Mouse (Mus musculus) forebrain, embryonic 16.5 days (tissue): ENCODE measurements around the gene C330007P06Rik. TPM values are rescaled to one million over a fixed set of nuclear protein-coding genes. Genes with fewer than 3 reads are reported as not detected.

Source experiments
- ATAC-seq: fragments of 200-750 bp; cut with Nextera tagmentation; 2 replicates; pipeline ENCODE4 v1.8.0; 2017; ENCODE audit warnings: mild to moderate bottlenecking, moderate library complexity
- H3K27ac ChIP-seq: fragments of 300-500 bp; sonication (generic); 2 replicates; pipeline ENCODE4 v1.5.1; 2014; ENCODE audit warnings: low read length, control low read depth
- H3K27me3 ChIP-seq: fragments of 300-500 bp; sonication (generic); replicated peaks from 2 replicates; pipeline ENCODE4 v1.6.1; 2014; ENCODE audit warnings: low read length; ENCODE audit not compliant: control insufficient read depth, insufficient read depth
- H3K36me3 ChIP-seq: fragments of 300-500 bp; sonication (generic); 2 replicates; pipeline ENCODE4 v1.6.1; 2014; ENCODE audit not compliant: control insufficient read depth, insufficient read depth
- H3K4me1 ChIP-seq: fragments of 300-500 bp; sonication (generic); replicated peaks from 2 replicates; pipeline ENCODE4 v1.6.1; 2014; ENCODE audit warnings: low read length; ENCODE audit not compliant: control insufficient read depth, insufficient read depth
- H3K4me2 ChIP-seq: fragments of 300-500 bp; sonication (generic); 2 replicates; pipeline ENCODE4 v1.6.1; 2014; ENCODE audit warnings: mild to moderate bottlenecking, low read length, control low read depth
- H3K4me3 ChIP-seq: fragments of 300-500 bp; sonication (generic); replicated peaks from 2 replicates; pipeline ENCODE4 v1.5.1; 2014; ENCODE audit warnings: mild to moderate bottlenecking, low read length, control low read depth
- H3K9ac ChIP-seq: fragments of 300-500 bp; sonication (generic); replicated peaks from 2 replicates; pipeline ENCODE4 v1.6.1; 2014; ENCODE audit warnings: low read depth, low read length, control low read depth
- H3K9me3 ChIP-seq: fragments of 300-500 bp; sonication (generic); 2 replicates; pipeline ENCODE4 v1.6.1; 2016; ENCODE audit warnings: low read length; ENCODE audit not compliant: control insufficient read depth
- WGBS: fragments of 180-500 bp; shearing (Covaris S2); extraction: QIAGEN DNeasy Blood & Tissue Kit; methylation state at CpG from one replicate; pipeline ENCODE4 v1.1.7; 2014; 5-methylcytosine and 5-hydroxymethylcytosine counted together
- polyA plus RNA-seq: library from polyadenylated mRNA; unstranded; fragments of >200 nt; fragmentation: Nextera tagmentation; extraction: Ambion mirVana; gene quantifications from 2 replicates; pipeline ENCODE4 v1.2.1, GENCODE M21; 2015

The C330007P06Rik gene
- polyA plus RNA-seq, 1 experiment from 2014 or later, result 25.2 TPM

DNA sequence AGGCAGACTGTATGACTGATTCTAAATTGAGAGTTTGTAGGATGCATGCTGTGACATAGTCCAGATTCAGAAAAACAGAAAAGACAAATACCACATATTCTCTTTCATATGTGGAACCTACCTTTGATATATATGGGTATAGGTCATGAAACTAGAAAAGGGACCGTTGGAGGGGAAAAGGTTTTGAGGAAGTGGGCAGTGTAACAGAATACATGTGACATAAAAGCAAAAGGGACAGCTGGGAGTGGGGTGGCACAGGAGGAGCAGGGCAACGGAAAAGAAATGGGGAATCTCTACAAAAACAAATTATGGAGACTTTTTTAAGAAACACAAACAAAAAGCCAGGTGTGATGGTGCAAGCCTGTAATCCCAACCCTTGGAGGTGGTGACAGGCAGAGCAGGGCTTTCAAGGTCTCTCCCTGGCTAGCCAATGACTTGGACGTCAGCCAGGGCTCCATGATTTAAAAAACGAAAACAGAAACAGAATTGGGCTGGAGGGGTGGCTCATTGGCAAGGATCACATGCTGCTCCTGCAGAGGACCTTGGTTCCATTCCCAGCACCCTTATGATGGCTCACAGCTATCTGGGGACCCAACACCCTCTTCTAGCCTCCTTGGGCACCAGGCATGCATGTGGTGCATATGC, 30.4 kb downstream of the C330007P06Rik start:
- Histone ChIP-seq H3K4me1 (no peaks in the 10 kb centered on the region), H3K27me3 (no peaks in the 10 kb centered on the region), H3K4me2 (no peak overlapping the region), H3K27ac (no peak overlapping the region), H3K36me3 (no peaks in the 10 kb centered on the region), H3K4me3 (no peak overlapping the region), H3K9ac (no peak overlapping the region), H3K9me3 (no peaks in the 10 kb centered on the region)
- ATAC-seq, result no peak
- WGBS, result 77% methylated on average over 4 of the region's 4 CpGs

DNA sequence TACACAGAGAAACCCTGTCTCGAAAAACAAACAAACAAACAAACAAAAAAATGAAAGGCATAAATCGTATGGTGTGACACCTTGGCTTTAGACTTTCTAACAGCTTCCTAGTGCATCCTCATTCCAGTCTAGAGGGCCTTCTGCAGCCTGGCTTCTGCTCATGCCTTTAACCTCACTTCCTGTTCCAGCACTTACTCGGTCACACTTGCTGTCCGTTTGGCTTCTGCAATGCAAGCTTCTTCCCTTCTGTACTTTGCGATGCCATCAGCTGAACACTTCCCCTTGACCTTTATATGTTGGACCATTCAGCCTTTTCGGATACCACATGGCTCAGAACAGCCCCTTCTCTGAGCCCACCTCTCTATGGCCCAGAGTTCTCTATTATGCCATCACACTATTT, 32.2 kb downstream of the C330007P06Rik start:
- H3K9me3 ChIP-seq, result no peaks in the 10 kb centered on the region

GRCm38 (mm10) chrX:36839391-36839790, 34.5 kb downstream of the C330007P06Rik start:
- no peak overlapping the region for H3K27ac ChIP-seq
- no peaks in the 10 kb centered on the region for H3K27me3 ChIP-seq
- no peaks in the 10 kb centered on the region for H3K4me1 ChIP-seq
- H3K9me3 ChIP-seq, result no peaks in the 10 kb centered on the region
- no peak overlapping the region for H3K4me3 ChIP-seq
- no peak overlapping the region for H3K9ac ChIP-seq
- no peaks in the 10 kb centered on the region for H3K36me3 ChIP-seq
- no peak overlapping the region for H3K4me2 ChIP-seq
- no peak for ATAC-seq
- WGBS, result 63% methylated on average over 7 of the region's 7 CpGs

More for the DNA sequence above, 32.2 kb downstream of the C330007P06Rik start:
- H3K4me1 ChIP-seq, result no peaks in the 10 kb centered on the region
- H3K9ac ChIP-seq, result no peak overlapping the region
- no peak overlapping the region for H3K4me2 ChIP-seq
- no peak overlapping the region for H3K4me3 ChIP-seq
- H3K36me3 ChIP-seq, result no peaks in the 10 kb centered on the region
- H3K27me3 ChIP-seq, result no peaks in the 10 kb centered on the region
- no peak for ATAC-seq
- WGBS, result 89% methylated on average over 6 of the region's 6 CpGs
- no peak overlapping the region for H3K27ac ChIP-seq

DNA sequence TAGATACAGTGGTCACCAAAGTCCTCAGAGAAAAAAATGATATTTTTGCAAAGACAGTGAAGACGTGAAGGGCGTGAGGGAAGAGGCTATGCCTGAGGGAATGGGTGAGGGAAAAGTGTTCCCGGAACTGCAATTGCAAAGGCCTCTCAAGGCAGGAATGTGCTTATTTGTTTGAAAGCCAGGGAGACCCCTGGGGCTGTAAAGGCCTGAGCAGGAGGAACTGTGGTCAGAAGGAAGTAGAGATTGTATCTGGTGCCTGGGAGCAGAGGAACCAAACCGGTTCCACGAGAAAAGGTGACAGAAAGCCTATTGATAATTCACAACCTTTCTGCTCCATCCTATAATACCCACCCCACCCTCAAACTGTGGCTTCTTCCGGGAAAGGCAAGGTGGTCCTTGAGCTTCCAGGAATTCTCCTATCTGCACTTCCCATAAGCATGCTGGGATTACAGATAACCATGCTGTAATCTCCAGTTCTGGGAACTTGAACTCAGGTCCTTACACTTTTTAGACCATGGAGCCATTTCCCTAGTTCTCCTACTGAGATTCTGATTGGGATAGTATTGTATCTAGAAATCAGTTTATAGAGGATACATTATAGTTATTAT, 36.7 kb downstream of the C330007P06Rik start:
- no peaks in the 10 kb centered on the region for H3K27me3 ChIP-seq
- no peak overlapping the region for H3K4me2 ChIP-seq
- H3K9ac ChIP-seq, result no peak overlapping the region
- WGBS, result 84% methylated on average over 6 of the region's 6 CpGs
- H3K4me1 ChIP-seq, result 0 out of 2 replicates have a peak, but pooled peaks cover 3% of the 10 kb centered on the region
- H3K36me3 ChIP-seq, result no peaks in the 10 kb centered on the region
- H3K4me3 ChIP-seq, result no peak overlapping the region
- ATAC-seq, result no peak
- no peak overlapping the region for H3K27ac ChIP-seq
- H3K9me3 ChIP-seq, result no peaks in the 10 kb centered on the region

GRCm38 (mm10) chrX:36833397-36834084, 40.4 kb downstream of the C330007P06Rik start:
- peak overlapping the region; percentile 44; the same call in 1 of the 2 replicates for H3K27ac ChIP-seq
- no peaks in the 10 kb centered on the region for H3K27me3 ChIP-seq
- H3K4me1 ChIP-seq, result 0 out of 2 replicates have a peak, but pooled peaks cover 3% of the 10 kb centered on the region
- no peaks in the 10 kb centered on the region for H3K36me3 ChIP-seq
- 21% methylated on average over 19 of the region's 19 CpGs for WGBS
- ATAC-seq, result peak; percentile 63
- H3K4me2 ChIP-seq, result peak overlapping the region; percentile 44
- peak overlapping the region; percentile 29 for H3K4me3 ChIP-seq
- H3K9me3 ChIP-seq, result no peaks in the 10 kb centered on the region
- peak overlapping the region; percentile 38; the same call in 1 of the 2 replicates for H3K9ac ChIP-seq

DNA sequence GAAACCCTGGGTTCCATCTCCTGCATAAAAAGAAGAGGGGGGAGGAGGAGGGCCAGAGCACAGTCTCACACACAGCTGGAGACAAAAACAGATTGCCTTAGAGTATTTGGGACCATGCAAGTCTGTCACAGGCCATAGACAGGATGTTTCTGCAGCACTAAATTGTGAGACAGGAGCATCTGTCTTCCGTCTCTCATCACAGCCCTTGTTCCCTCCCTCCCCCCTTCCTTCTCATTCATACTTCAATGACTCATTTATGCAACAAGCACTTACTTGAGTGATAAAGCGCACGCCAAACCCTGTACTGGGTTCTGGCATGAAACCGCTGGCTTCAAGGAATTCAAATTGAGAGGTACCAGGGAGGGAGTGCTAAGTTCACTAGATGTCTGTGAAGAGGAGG, 42.3 kb downstream of the C330007P06Rik start:
- H3K27me3 ChIP-seq, result no peaks in the 10 kb centered on the region
- peak; percentile 41; the same call in 1 of the 2 replicates for ATAC-seq
- H3K4me2 ChIP-seq, result no peak overlapping the region
- H3K4me3 ChIP-seq, result no peak overlapping the region
- WGBS, result 53% methylated on average over 4 of the region's 4 CpGs
- no peak overlapping the region for H3K27ac ChIP-seq
- H3K4me1 ChIP-seq, result 0 out of 2 replicates have a peak, but pooled peaks cover 3% of the 10 kb centered on the region
- no peak overlapping the region for H3K9ac ChIP-seq
- H3K9me3 ChIP-seq, result no peaks in the 10 kb centered on the region
- H3K36me3 ChIP-seq, result no peaks in the 10 kb centered on the region

DNA sequence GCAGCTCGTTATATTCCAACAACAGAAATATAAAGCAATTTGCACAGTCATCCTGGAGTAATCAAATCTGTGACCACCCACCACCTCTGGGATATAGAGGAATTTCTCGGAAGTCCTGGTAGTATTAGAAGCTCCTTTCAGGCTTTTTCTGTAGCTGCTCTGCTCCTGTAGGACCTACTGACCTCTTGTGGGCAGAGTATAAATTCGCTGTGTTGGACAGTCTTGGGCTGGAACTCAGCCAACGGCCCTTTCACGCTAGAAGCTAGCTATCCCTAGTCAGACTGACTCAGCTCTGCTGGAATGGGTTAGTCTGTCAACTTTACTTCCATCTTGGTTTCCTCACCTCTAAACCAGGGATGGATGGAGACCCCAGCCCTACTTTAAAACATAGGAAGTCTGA, 43.6 kb downstream of the C330007P06Rik start:
- ATAC-seq, result no peak
- Histone ChIP-seq H3K27ac (no peak overlapping the region), H3K4me1 (0 out of 2 replicates have a peak, but pooled peaks cover 3% of the 10 kb centered on the region), H3K9me3 (no peaks in the 10 kb centered on the region), H3K9ac (no peak overlapping the region), H3K36me3 (no peaks in the 10 kb centered on the region), H3K4me3 (no peak overlapping the region), H3K4me2 (no peak overlapping the region), H3K27me3 (no peaks in the 10 kb centered on the region)
- 21% methylated on average over 5 of the region's 5 CpGs for whole genome bisulfite sequencing

DNA sequence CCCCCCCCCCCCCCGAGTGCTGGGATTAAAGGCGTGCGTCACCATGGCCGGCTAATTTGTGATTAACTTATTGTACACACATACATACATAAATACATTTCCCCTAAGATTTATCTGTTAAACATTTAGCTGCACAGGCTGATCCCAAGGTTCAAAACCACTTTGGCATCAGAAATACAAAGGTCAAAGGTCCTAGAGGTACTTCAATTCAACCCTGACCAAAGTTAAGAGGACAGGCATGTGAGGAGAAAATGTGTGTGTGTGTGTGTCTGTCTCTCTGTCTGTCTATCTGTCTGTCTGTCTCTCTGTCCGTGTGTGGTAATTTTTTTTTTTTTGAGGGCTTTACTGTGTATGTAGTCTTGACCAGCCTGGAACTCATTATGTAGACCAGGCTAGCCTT, 47.0 kb downstream of the C330007P06Rik start:
- Histone ChIP-seq H3K4me3 (no peak overlapping the region), H3K27me3 (no peaks in the 10 kb centered on the region), H3K9ac (no peak overlapping the region), H3K4me2 (no peak overlapping the region), H3K9me3 (no peaks in the 10 kb centered on the region), H3K27ac (no peak overlapping the region), H3K36me3 (no peaks in the 10 kb centered on the region), H3K4me1 (no peaks in the 10 kb centered on the region)
- WGBS, result 88% methylated on average over 4 of the region's 5 CpGs
- no peak for ATAC-seq

- H3K4me2 ChIP-seq, result no peak overlapping the region
- H3K9me3 ChIP-seq, result no peaks in the 10 kb centered on the region
- H3K36me3 ChIP-seq, result no peaks in the 10 kb centered on the region
- 42% methylated on average over 2 of the region's 2 CpGs for WGBS
- H3K4me1 ChIP-seq, result no peaks in the 10 kb centered on the region
- no peak overlapping the region for H3K4me3 ChIP-seq
- no peaks in the 10 kb centered on the region for H3K27me3 ChIP-seq
- no peak overlapping the region for H3K27ac ChIP-seq
- ATAC-seq, result no peak
- no peak overlapping the region for H3K9ac ChIP-seq
Observed at GRCm38 (mm10) chrX:36825032-36825431, 48.9 kb downstream of the C330007P06Rik start.
